Mouse (Mus musculus): ENCODE results near the gene Adrb1. TPM values are rescaled to one million over a fixed set of nuclear protein-coding genes. Genes with fewer than 3 reads are reported as not detected.

Gene Adrb1
- polyA plus RNA-seq, 1 experiment from 2014 or later, result 1.2 TPM

GRCm38 (mm10) chr19:56687676-56688075, 34.3 kb upstream of the Adrb1 start:
- Histone ChIP-seq H3K4me1 (no peaks in the 10 kb centered on the region), H3K4me3 (no peak overlapping the region), H3K27me3 (no peaks in the 10 kb centered on the region), H3K9me3 (no peaks in the 10 kb centered on the region), H3K36me3 (no peaks in the 10 kb centered on the region), H3K27ac (no peak overlapping the region), H3K9ac (no peak overlapping the region), H3K4me2 (replicated peaks) (no peak overlapping the region)
- ATAC-seq (ENCODE audit: insufficient number of reproducible peaks, insufficient read depth, low FRiP score, low TSS enrichment), result no peak
- WGBS, result 78% methylated on average over 10 of the region's 10 CpGs

GRCm38 (mm10) chr19:56688661-56689335, 33.2 kb upstream of the Adrb1 start:
- H3K4me1 ChIP-seq, result no peaks in the 10 kb centered on the region
- H3K36me3 ChIP-seq, result no peaks in the 10 kb centered on the region
- H3K9me3 ChIP-seq, result no peaks in the 10 kb centered on the region
- H3K27me3 ChIP-seq, result no peaks in the 10 kb centered on the region
- H3K27ac ChIP-seq, result no peak overlapping the region
- no peak overlapping the region for H3K4me3 ChIP-seq
- 86% methylated on average over 12 of the region's 12 CpGs for WGBS
- ATAC-seq (ENCODE audit: insufficient number of reproducible peaks, insufficient read depth, low FRiP score, low TSS enrichment), result no peak
- H3K4me2 ChIP-seq (replicated peaks), result no peak overlapping the region
- H3K9ac ChIP-seq, result no peak overlapping the region

- H3K36me3 ChIP-seq, result no peaks in the 10 kb centered on the region
- H3K4me2 ChIP-seq (replicated peaks), result no peak overlapping the region
- H3K9me3 ChIP-seq, result no peaks in the 10 kb centered on the region
- no peak overlapping the region for H3K4me3 ChIP-seq
- no peak overlapping the region for H3K27ac ChIP-seq
- H3K4me1 ChIP-seq, result no peaks in the 10 kb centered on the region
- no peak overlapping the region for H3K9ac ChIP-seq
- 74% methylated on average over 6 of the region's 6 CpGs for WGBS
- no peaks in the 10 kb centered on the region for H3K27me3 ChIP-seq
- no peak for ATAC-seq (ENCODE audit: insufficient number of reproducible peaks, insufficient read depth, low FRiP score, low TSS enrichment)
Measured at GRCm38 (mm10) chr19:56689493-56689892, 32.5 kb upstream of the Adrb1 start.

GRCm38 (mm10) chr19:56691103-56691502, 30.9 kb upstream of the Adrb1 start:
- Histone ChIP-seq H3K27ac (no peak overlapping the region), H3K9ac (no peak overlapping the region), H3K4me2 (replicated peaks) (no peak overlapping the region), H3K27me3 (no peaks in the 10 kb centered on the region), H3K4me1 (no peaks in the 10 kb centered on the region), H3K9me3 (no peaks in the 10 kb centered on the region), H3K4me3 (no peak overlapping the region), H3K36me3 (no peaks in the 10 kb centered on the region)
- no peak for ATAC-seq (ENCODE audit: insufficient number of reproducible peaks, insufficient read depth, low FRiP score, low TSS enrichment)
- 90% methylated on average over 3 of the region's 3 CpGs for whole genome bisulfite sequencing

GRCm38 (mm10) chr19:56692451-56692850, 29.5 kb upstream of the Adrb1 start:
- Histone ChIP-seq H3K9ac (no peak overlapping the region), H3K9me3 (no peaks in the 10 kb centered on the region), H3K27me3 (no peaks in the 10 kb centered on the region), H3K4me3 (no peak overlapping the region), H3K4me2 (replicated peaks) (no peak overlapping the region), H3K27ac (no peak overlapping the region), H3K4me1 (no peaks in the 10 kb centered on the region), H3K36me3 (no peaks in the 10 kb centered on the region)
- ATAC-seq (ENCODE audit: insufficient number of reproducible peaks, insufficient read depth, low FRiP score, low TSS enrichment), result 0 out of 2 replicates have a peak, but pooled peaks have one; percentile 35
- WGBS, result 14% methylated on average over 5 of the region's 5 CpGs

GRCm38 (mm10) chr19:56697370-56698144, 24.4 kb upstream of the Adrb1 start:
- Histone ChIP-seq H3K9ac (no peak overlapping the region), H3K4me1 (no peaks in the 10 kb centered on the region; the same call in 1 of the 2 replicates), H3K27ac (no peak overlapping the region), H3K4me2 (replicated peaks) (no peak overlapping the region), H3K36me3 (no peaks in the 10 kb centered on the region), H3K4me3 (no peak overlapping the region), H3K9me3 (no peaks in the 10 kb centered on the region), H3K27me3 (no peaks in the 10 kb centered on the region)
- WGBS, result 88% methylated on average over 20 of the region's 20 CpGs
- no peak for ATAC-seq (ENCODE audit: insufficient number of reproducible peaks, insufficient read depth, low FRiP score, low TSS enrichment)

GRCm38 (mm10) chr19:56700848-56701247, 21.2 kb upstream of the Adrb1 start:
- H3K4me3 ChIP-seq, result no peak overlapping the region
- H3K9ac ChIP-seq, result no peak overlapping the region
- no peak overlapping the region for H3K4me2 ChIP-seq (replicated peaks)
- H3K4me1 ChIP-seq, result peaks cover 11% of the 10 kb centered on the region
- H3K9me3 ChIP-seq, result no peaks in the 10 kb centered on the region
- 85% methylated on average over 10 of the region's 10 CpGs for WGBS
- no peaks in the 10 kb centered on the region for H3K36me3 ChIP-seq
- ATAC-seq (ENCODE audit: insufficient number of reproducible peaks, insufficient read depth, low FRiP score, low TSS enrichment), result no peak
- no peaks in the 10 kb centered on the region for H3K27me3 ChIP-seq
- H3K27ac ChIP-seq, result no peak overlapping the region

GRCm38 (mm10) chr19:56701404-56702033, 20.5 kb upstream of the Adrb1 start:
- Histone ChIP-seq H3K4me1 (peaks cover 11% of the 10 kb centered on the region), H3K9ac (no peak overlapping the region), H3K27ac (no peak overlapping the region), H3K4me3 (no peak overlapping the region), H3K36me3 (no peaks in the 10 kb centered on the region), H3K27me3 (no peaks in the 10 kb centered on the region), H3K9me3 (no peaks in the 10 kb centered on the region), H3K4me2 (replicated peaks) (no peak overlapping the region)
- ATAC-seq (ENCODE audit: insufficient number of reproducible peaks, insufficient read depth, low FRiP score, low TSS enrichment), result no peak
- WGBS, result 77% methylated on average over 8 of the region's 8 CpGs

- Histone ChIP-seq H3K4me1 (peaks cover 11% of the 10 kb centered on the region), H3K9ac (no peak overlapping the region), H3K4me3 (no peak overlapping the region), H3K4me2 (replicated peaks) (no peak overlapping the region), H3K9me3 (no peaks in the 10 kb centered on the region), H3K27me3 (no peaks in the 10 kb centered on the region), H3K36me3 (no peaks in the 10 kb centered on the region), H3K27ac (no peak overlapping the region)
- no peak for ATAC-seq (ENCODE audit: insufficient number of reproducible peaks, insufficient read depth, low FRiP score, low TSS enrichment)
- 87% methylated on average over 6 of the region's 6 CpGs for WGBS
Measured at GRCm38 (mm10) chr19:56702039-56702438, 20.0 kb upstream of the Adrb1 start.

- Histone ChIP-seq H3K4me1 (peaks cover 11% of the 10 kb centered on the region), H3K4me3 (no peak overlapping the region), H3K9me3 (no peaks in the 10 kb centered on the region), H3K9ac (no peak overlapping the region), H3K4me2 (replicated peaks) (no peak overlapping the region), H3K36me3 (no peaks in the 10 kb centered on the region), H3K27me3 (no peaks in the 10 kb centered on the region), H3K27ac (no peak overlapping the region)
- ATAC-seq (ENCODE audit: insufficient number of reproducible peaks, insufficient read depth, low FRiP score, low TSS enrichment), result no peak
- 63% methylated on average over 12 of the region's 12 CpGs for WGBS
Measured at GRCm38 (mm10) chr19:56703238-56704097, 18.5 kb upstream of the Adrb1 start.

GRCm38 (mm10) chr19:56705026-56705675, 16.8 kb upstream of the Adrb1 start:
- no peak overlapping the region for H3K27ac ChIP-seq
- H3K4me1 ChIP-seq, result peaks cover 11% of the 10 kb centered on the region

More at GRCm38 (mm10) chr19:56705026-56705675, 16.8 kb upstream of the Adrb1 start:
- H3K9me3 ChIP-seq, result no peaks in the 10 kb centered on the region
- H3K4me2 ChIP-seq (replicated peaks), result no peak overlapping the region
- no peaks in the 10 kb centered on the region for H3K36me3 ChIP-seq
- no peak for ATAC-seq (ENCODE audit: insufficient number of reproducible peaks, insufficient read depth, low FRiP score, low TSS enrichment)
- WGBS, result 37% methylated on average over 8 of the region's 8 CpGs
- no peak overlapping the region for H3K9ac ChIP-seq
- H3K27me3 ChIP-seq, result no peaks in the 10 kb centered on the region
- no peak overlapping the region for H3K4me3 ChIP-seq

Data from embryonic facial prominence, embryonic 12.5 days (tissue).